Mouse (Mus musculus): ENCODE results near the gene Srl. TPM values are rescaled to one million over a fixed set of nuclear protein-coding genes. Genes with fewer than 3 reads are reported as not detected.

Srl gene
- total RNA-seq, 2 experiments from 2014 or later = 35.9 to 108 TPM

GRCm38 (mm10) chr16:4473231-4473630 is 68.4 kb downstream of the Srl start:
- DNase-seq = no peak

GRCm38 (mm10) chr16:4472687-4473086 is 68.9 kb downstream of the Srl start:
- DNase-seq = peak; percentile 69

GRCm38 (mm10) chr16:4469599-4470352 is 71.8 kb downstream of the Srl start:
- peak; percentile 39 for DNase-seq

- no peak for DNase-seq
Observed at GRCm38 (mm10) chr16:4464529-4465089, 77.0 kb downstream of the Srl start.

- DNase-seq = no peak
Observed at GRCm38 (mm10) chr16:4457927-4458326, 83.7 kb downstream of the Srl start.

- no peak for DNase-seq
Observed at GRCm38 (mm10) chr16:4456391-4456790, 85.2 kb downstream of the Srl start.

- DNase-seq = no peak
Observed at GRCm38 (mm10) chr16:4455693-4456092, 85.9 kb downstream of the Srl start.

- no peak for DNase-seq
Observed at GRCm38 (mm10) chr16:4454563-4454962, 87.1 kb downstream of the Srl start.

GRCm38 (mm10) chr16:4449418-4449817 is 92.2 kb downstream of the Srl start:
- DNase-seq = no peak

GRCm38 (mm10) chr16:4448235-4448634 is 93.4 kb downstream of the Srl start:
- DNase-seq = no peak

- DNase-seq = no peak
Observed at GRCm38 (mm10) chr16:4446395-4446794, 95.2 kb downstream of the Srl start.

- no peak for DNase-seq
Observed at GRCm38 (mm10) chr16:4444378-4444777, 97.2 kb downstream of the Srl start.

- peak; percentile 22 for DNase-seq
Observed at GRCm38 (mm10) chr16:4439302-4440066, 102.1 kb downstream of the Srl start.

- peak; percentile 13 for DNase-seq
Observed at GRCm38 (mm10) chr16:4436738-4437137, 104.9 kb downstream of the Srl start.

- DNase-seq = peak; percentile 78
Observed at GRCm38 (mm10) chr16:4435371-4435770, 106.2 kb downstream of the Srl start.

- no peak for DNase-seq
Observed at GRCm38 (mm10) chr16:4431841-4432240, 109.8 kb downstream of the Srl start.

- DNase-seq = no peak
Observed at GRCm38 (mm10) chr16:4431013-4431412, 110.6 kb downstream of the Srl start.

- DNase-seq = no peak
Observed at GRCm38 (mm10) chr16:4430232-4430631, 111.4 kb downstream of the Srl start.

Other genes with a start within 250 kb of the Srl start
- gene Adcy9, start 121.3 kb downstream of the Srl start, total RNA-seq (2021) = 10 to 100 TPM; 31.4 to 36.2 TPM
- 10 to 100 TPM in 1 of 2 experiments, 1 to 10 TPM in 1; 6.5 to 12.3 TPM for gene Tfap4, start 18.0 kb upstream of the Srl start, total RNA-seq (2021)
- 10 to 100 TPM; 22.9 to 34.3 TPM for gene Glis2, start 52.9 kb upstream of the Srl start, total RNA-seq (2021)
- gene Pam16, start 83.2 kb upstream of the Srl start, total RNA-seq (2021) = 100 to 1,000 TPM; 115 to 116 TPM
- gene Vasn, start 98.1 kb upstream of the Srl start, total RNA-seq (2021) = 10 to 100 TPM; 10.0 to 14.7 TPM
- 100 to 1,000 TPM; 161 to 167 TPM for gene Dnaja3, start 98.2 kb upstream of the Srl start, total RNA-seq (2021)
- 10 to 100 TPM; 27.9 to 38.7 TPM for gene Coro7, start 138.0 kb upstream of the Srl start, total RNA-seq (2021)
- 10 to 100 TPM; 11.6 to 14.4 TPM for gene Nmral1, start 177.5 kb upstream of the Srl start, total RNA-seq (2021)
- 10 to 100 TPM; 93.5 to 97.5 TPM for gene Hmox2, start 184.5 kb upstream of the Srl start, total RNA-seq (2021)
- gene Cdip1, start 248.5 kb upstream of the Srl start, total RNA-seq (2021) = 100 to 1,000 TPM; 126 to 148 TPM

Data from adrenal gland, postnatal 10 days (tissue).